Mouse (Mus musculus): ENCODE results near the gene Mt1.

Mt1 gene

GRCm38 (mm10) chr8:94205736-94206135 lies 26.9 kb downstream of the Mt1 start:
- peak; percentile 62 for DNase-seq (ENCODE audit: low spot score)

DNA sequence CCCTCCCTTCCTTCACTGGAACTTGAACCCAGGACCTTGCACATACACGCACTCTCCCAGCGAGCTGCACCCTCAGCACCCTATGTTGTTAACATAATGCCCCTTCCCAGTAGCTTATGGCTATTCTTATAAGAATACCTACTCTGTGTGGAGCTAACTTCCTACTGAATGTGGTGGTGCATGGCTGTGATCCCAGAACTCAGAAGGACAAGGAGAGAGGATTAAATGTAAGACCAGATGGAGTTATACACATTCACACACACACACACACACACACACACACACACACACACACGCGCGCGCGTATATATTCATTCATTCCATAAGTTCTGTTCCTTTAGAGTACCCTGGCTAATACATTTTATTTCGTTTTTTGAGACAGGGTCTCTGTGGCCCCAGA lies 27.4 kb downstream of the Mt1 start:
- no peak for DNase-seq (ENCODE audit: low spot score)

DNA sequence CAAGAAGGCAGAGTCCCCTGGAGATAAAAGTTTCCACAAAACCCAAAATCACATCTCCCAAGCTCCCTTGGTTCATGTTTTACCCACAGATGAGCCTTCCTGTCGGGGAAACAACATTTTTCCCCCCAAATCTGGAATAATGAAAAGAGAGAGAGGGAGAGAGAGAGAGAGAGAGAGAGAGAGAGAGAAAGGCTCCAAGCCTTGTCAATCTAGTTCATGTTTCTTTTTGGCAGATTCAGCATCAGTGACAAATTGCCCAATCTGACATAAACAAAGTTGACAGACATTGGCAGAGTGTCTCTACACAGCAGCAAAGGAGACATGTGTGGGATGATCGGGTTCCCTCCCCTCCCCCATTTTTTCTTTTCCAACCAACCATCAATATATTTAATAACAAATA lies 28.6 kb downstream of the Mt1 start:
- no peak for DNase-seq (ENCODE audit: low spot score)

DNA sequence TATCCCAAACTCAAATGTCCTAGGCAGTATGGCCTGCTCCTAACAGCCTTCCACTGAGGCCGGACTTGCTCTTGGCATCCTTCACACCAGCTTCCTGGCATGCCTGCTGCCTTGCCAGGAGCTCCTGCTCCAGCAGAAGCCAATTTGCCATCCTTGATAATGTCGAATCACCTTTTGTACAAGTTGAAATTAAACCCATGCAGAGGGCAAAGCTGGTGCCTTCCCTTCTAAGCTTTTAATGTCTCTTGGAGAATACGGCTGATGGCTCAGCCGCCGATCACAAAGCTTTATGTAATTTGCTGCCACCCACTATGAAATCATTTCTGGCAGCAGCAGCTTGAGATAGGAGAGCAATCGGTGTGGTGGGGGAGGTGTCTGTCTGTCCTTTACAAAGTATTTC lies 30.8 kb downstream of the Mt1 start:
- DNase-seq (ENCODE audit: low spot score), result peak; percentile 64

- no peak for DNase-seq (ENCODE audit: low spot score)
These were observed 31.3 kb downstream of the Mt1 start for GRCm38 (mm10) chr8:94210225-94210624.

DNA sequence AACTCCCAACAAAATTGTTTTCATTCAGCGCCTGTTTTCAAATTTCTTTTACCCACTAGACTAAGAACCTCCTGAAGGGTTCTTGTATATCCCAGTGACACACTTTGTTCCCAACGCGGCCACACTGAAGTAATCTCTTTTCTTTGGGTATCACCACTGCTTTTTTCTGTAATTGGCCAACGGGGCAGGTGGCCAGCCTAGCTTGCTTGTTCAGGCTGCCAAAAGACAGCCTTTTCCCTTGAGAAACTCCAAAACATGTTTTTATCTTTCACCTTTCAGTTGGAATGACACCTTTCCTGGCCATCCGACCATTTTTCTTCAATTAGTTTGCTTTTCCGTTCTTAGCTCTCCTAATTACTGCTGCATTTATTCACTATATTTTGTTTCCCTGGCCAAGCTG lies 34.9 kb downstream of the Mt1 start:
- DNase-seq (ENCODE audit: low spot score), result no peak

DNA sequence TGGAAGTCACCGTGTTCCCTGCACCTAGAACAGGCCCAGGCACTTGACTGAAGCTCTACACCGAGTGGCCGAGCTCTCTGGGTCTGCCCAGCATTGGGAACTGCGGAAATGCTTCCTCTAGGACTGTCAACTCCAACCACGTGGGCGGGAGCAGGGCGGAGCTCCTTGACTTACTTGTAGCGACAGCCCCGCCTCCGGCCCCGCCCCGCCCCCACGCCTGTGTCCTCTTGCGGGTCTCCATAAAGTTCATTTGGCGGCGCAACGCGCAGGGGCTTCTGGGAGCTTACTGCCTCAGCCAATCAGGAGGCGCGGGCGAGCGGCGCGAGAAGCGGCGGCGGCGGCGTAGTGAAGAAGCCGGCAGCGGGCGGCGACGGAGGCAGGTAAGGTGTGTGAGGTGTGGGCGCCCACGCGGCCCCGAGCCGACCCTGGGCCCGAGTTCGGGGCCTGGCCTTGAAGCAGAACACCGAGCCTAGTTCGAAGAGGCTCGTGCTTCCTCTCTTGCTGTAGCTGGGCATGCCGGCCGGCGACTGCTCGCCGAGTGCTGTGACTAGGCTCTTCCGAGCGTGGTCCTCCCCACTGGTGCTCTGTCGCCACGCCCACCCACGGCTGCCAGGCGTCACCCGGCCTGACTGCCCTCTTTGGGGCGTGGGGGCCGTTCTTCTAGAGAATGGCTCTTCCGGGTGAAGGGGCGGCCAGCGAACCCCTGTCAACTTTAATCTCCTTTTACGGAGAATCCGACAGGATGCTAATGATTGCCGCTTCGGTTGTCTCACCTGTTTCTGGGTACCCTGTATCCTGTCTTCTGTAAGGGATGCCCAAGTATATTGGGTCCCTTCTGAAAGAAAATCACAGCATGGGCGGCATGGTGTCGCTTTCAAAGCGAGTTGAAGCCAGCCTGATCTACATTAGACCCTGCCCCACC lies 35.6 kb downstream of the Mt1 start, which contains the start of gene Nup93:
TSS of gene Nup93 (plus strand) at position 313 of the 922 bp plus-strand sequence.
- peak; percentile 99 for DNase-seq (ENCODE audit: low spot score)

- DNase-seq (ENCODE audit: low spot score), result peak; percentile 57
These were observed 48.6 kb downstream of the Mt1 start for GRCm38 (mm10) chr8:94227381-94227939.
